Mouse (Mus musculus) neural tube, embryonic 13.5 days (tissue): ENCODE data around the gene Zfp944. TPM values are rescaled to one million over a fixed set of nuclear protein-coding genes. Genes with fewer than 3 reads are reported as not detected.
"Not testable (repeated sequence)": the region's sequence is repeated elsewhere in the genome, so short reads cannot be mapped to it uniquely, and the experiment has no call there.

Experiments used
- ATAC-seq: fragments of 200-750 bp; cut with Nextera tagmentation; 2 replicates; pipeline ENCODE4 v1.8.0; 2017; ENCODE audit warnings: low read depth, mild to moderate bottlenecking, moderate TSS enrichment, moderate library complexity
- H3K27ac ChIP-seq: fragments of 300-500 bp; sonication (generic); replicated peaks from 2 replicates; pipeline ENCODE4 v1.5.1; 2015; ENCODE audit warnings: moderate library complexity, mild to moderate bottlenecking, inconsistent platforms
- H3K27me3 ChIP-seq: fragments of 300-500 bp; sonication (generic); 2 replicates; pipeline ENCODE4 v1.6.1; 2015; ENCODE audit warnings: mild to moderate bottlenecking, inconsistent platforms
- H3K36me3 ChIP-seq: fragments of 300-500 bp; sonication (generic); 2 replicates; pipeline ENCODE4 v1.6.1; 2015; ENCODE audit warnings: mild to moderate bottlenecking, inconsistent platforms
- H3K4me1 ChIP-seq: fragments of 300-500 bp; sonication (generic); replicated peaks from 2 replicates; pipeline ENCODE4 v1.6.1; 2015; ENCODE audit warnings: inconsistent platforms
- H3K4me2 ChIP-seq: fragments of 300-500 bp; sonication (generic); 2 replicates; pipeline ENCODE4 v1.6.1; 2015; ENCODE audit warnings: inconsistent platforms, mild to moderate bottlenecking, moderate library complexity
- H3K4me3 ChIP-seq: fragments of 300-500 bp; sonication (generic); 2 replicates; pipeline ENCODE4 v1.5.1; 2015; ENCODE audit warnings: mild to moderate bottlenecking, inconsistent platforms
- H3K9ac ChIP-seq: fragments of 300-500 bp; sonication (generic); 2 replicates; pipeline ENCODE4 v1.6.1; 2015; ENCODE audit warnings: moderate library complexity, mild to moderate bottlenecking, inconsistent platforms
- H3K9me3 ChIP-seq: fragments of 300-500 bp; sonication (generic); 2 replicates; pipeline ENCODE4 v1.6.1; 2016; ENCODE audit warnings: inconsistent platforms
- WGBS: fragments of 180-500 bp; shearing (Covaris S2); methylation state at CpG from one replicate; pipeline ENCODE4 v1.1.7; 2015; 5-methylcytosine and 5-hydroxymethylcytosine counted together
- polyA plus RNA-seq: library from polyadenylated mRNA; unstranded; fragments of >200 nt; fragmentation: Nextera tagmentation; extraction: Ambion mirVana; gene quantifications from 2 replicates; pipeline ENCODE4 v1.2.1, GENCODE M21; 2015

Gene Zfp944
- polyA plus RNA-seq = 14.2 TPM in 2 replicates

- Histone ChIP-seq H3K36me3 (peaks cover 26% of the 10 kb centered on the region), H3K9ac (peak within 1 kb of the TSS; percentile 78), H3K4me3 (peak within 1 kb of the TSS; percentile 56), H3K27ac (peak within 1 kb of the TSS; percentile 82), H3K4me2 (peak within 1 kb of the TSS; percentile 63), H3K4me1 (peaks cover 20% of the 10 kb centered on the region)
- H3K9me3 ChIP-seq, H3K27me3 ChIP-seq: not testable (repeated sequence)
- under 1% methylated on average over 31 of the region's 43 CpGs for WGBS
- peak; percentile 97 for ATAC-seq
Measured at GRCm38 (mm10) chr17:22361101-22361781, at the start of gene Zfp944, which contains the start of gene Zfp758. Gene Zfp944 (minus strand): TSS chr17:22361400. Gene Zfp758 (plus strand): TSS chr17:22361453.

GRCm38 (mm10) chr17:22410756-22411155, 49.6 kb upstream of the Zfp944 start:
- no peak overlapping the region for H3K4me3 ChIP-seq
- no peaks in the 10 kb centered on the region for H3K36me3 ChIP-seq
- no peaks in the 10 kb centered on the region for H3K27me3 ChIP-seq
- no peak overlapping the region for H3K9ac ChIP-seq
- H3K4me2 ChIP-seq = no peak overlapping the region
- WGBS = 82% methylated on average over 2 of the region's 2 CpGs
- H3K9me3 ChIP-seq = no peaks in the 10 kb centered on the region
- no peak for ATAC-seq
- no peaks in the 10 kb centered on the region for H3K4me1 ChIP-seq
- no peak overlapping the region for H3K27ac ChIP-seq

DNA sequence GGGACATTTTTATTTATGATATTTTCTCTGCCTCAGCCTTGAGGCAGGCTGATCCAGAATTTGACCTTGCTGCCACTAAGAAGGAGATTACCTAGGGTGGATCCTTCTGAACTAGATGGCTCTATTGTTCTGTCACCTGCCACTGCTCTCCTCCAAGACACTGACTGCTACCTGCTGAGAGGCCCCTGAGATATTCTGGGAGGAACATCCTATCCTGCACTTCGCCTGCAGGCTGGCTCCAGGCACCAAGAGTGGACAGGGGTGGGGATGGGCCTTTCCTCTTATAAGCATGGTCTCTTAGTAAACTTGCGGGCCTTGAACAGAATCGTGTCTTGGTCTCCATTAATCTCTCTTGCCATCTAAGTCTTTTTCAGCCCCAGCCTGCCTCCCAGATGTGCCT, 2.7 kb upstream of the Zfp944 start:
- H3K4me3 ChIP-seq = no peak overlapping the region
- H3K9me3 ChIP-seq = peaks cover 18% of the 10 kb centered on the region
- H3K27me3 ChIP-seq = no peaks in the 10 kb centered on the region
- peaks cover 20% of the 10 kb centered on the region for H3K4me1 ChIP-seq
- no peak overlapping the region for H3K27ac ChIP-seq
- H3K36me3 ChIP-seq = peaks cover 21% of the 10 kb centered on the region
- ATAC-seq = no peak
- no peak overlapping the region for H3K4me2 ChIP-seq
- no peak overlapping the region for H3K9ac ChIP-seq
- 95% methylated on average over 3 of the region's 3 CpGs for WGBS

DNA sequence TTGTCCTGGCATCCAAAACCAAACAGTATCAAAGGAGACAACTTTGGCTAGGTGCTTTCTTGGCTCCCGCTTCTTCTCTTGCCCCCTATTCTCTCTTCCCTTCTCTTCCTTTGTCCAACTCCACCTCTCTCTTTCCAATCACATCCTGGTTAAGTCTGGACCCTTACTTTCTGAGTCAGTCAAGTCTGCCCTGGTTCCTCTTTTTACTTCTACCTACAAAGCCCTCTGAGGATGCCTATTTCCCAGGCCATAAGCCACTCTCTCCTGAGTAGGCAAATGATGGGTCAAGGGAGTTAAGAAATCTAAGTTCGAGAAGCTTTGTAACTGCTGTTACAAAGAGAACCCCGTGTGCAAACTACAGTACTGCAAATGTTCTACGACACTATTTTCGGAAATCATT, 628 bp downstream of the Zfp944 start:
- 0 out of 2 replicates have a peak, but pooled peaks cover 8% of the 10 kb centered on the region for H3K9me3 ChIP-seq
- no peaks in the 10 kb centered on the region for H3K27me3 ChIP-seq
- H3K9ac ChIP-seq = peak overlapping the region; percentile 70
- peaks cover 20% of the 10 kb centered on the region for H3K4me1 ChIP-seq
- 32% methylated on average over 5 of the region's 5 CpGs for WGBS
- peak overlapping the region; percentile 56 for H3K4me3 ChIP-seq
- no peak overlapping the region for H3K27ac ChIP-seq
- ATAC-seq = no peak
- peaks cover 30% of the 10 kb centered on the region for H3K36me3 ChIP-seq
- peak overlapping the region; percentile 63 for H3K4me2 ChIP-seq

DNA sequence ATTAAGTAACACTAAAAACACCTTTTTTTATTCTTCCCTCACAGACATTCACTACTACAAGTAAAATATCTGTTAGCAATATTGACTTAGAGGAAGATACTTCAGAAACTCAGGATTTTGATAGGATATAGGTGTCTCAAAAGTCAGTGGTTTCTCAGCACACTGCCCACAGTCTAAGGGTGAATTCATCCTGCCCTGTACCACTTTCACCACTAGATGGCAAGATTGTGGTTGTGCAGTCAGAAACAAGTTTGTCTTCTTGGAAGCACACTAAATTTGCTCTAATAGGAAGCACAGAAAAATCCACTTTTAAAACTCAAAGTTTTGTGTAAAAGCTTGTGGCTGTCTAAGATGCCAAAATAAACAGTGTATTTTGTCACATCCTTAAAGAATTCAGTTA, 8.4 kb downstream of the Zfp944 start:
- Histone ChIP-seq H3K4me1 (no peaks in the 10 kb centered on the region), H3K9ac (no peak overlapping the region), H3K9me3 (no peaks in the 10 kb centered on the region), H3K27ac (no peak overlapping the region), H3K36me3 (peaks cover 42% of the 10 kb centered on the region), H3K4me2 (no peak overlapping the region), H3K4me3 (no peak overlapping the region), H3K27me3 (no peaks in the 10 kb centered on the region)
- ATAC-seq = no peak

DNA sequence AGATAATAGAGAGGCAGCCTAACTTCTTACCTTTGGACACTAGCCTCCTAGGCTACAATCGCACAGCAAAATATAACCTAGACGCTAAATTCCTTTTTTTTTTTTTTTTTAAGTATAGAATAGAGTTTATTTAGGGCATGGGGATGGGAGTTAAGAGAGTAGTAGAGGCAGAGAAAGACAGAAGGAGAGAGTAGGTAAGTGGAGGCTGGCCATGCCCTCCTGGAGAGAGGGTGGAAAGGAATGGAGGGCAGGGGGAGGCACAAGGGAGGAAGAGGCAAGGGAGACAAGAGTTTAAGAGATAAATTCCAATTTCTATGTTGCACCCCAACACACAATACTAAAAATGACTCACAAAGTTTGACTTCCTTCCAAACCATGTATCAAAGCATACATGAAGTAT, 46.0 kb downstream of the Zfp944 start:
- Histone ChIP-seq H3K9ac (peak overlapping the region; percentile 75), H3K27ac (0 out of 2 replicates have a peak overlapping the region, but pooled peaks have one; percentile 52), H3K4me2 (peak overlapping the region; percentile 58), H3K4me3 (peak overlapping the region; percentile 61)
- ATAC-seq = 0 out of 2 replicates have a peak, but pooled peaks have one; percentile 17
- not testable (repeated sequence) for H3K4me1 ChIP-seq, H3K36me3 ChIP-seq, H3K27me3 ChIP-seq, H3K9me3 ChIP-seq
- WGBS = 22% methylated on average over 2 of the region's 2 CpGs

- ATAC-seq = peak; percentile 99
- not testable (repeated sequence) for H3K27me3 ChIP-seq, H3K9me3 ChIP-seq, H3K4me1 ChIP-seq, H3K36me3 ChIP-seq
- Histone ChIP-seq H3K4me3 (peak within 1 kb of the TSS; percentile 61), H3K27ac (peak within 1 kb of the TSS; percentile 75), H3K4me2 (peak within 1 kb of the TSS; percentile 58), H3K9ac (peak within 1 kb of the TSS; percentile 75)
- 0% methylated on average over 20 of the region's 20 CpGs for WGBS
Measured at GRCm38 (mm10) chr17:22314730-22315226, 46.4 kb downstream of the Zfp944 start, which contains the start of gene CT030661.1. Gene CT030661.1 (minus strand): TSS chr17:22314837.

DNA sequence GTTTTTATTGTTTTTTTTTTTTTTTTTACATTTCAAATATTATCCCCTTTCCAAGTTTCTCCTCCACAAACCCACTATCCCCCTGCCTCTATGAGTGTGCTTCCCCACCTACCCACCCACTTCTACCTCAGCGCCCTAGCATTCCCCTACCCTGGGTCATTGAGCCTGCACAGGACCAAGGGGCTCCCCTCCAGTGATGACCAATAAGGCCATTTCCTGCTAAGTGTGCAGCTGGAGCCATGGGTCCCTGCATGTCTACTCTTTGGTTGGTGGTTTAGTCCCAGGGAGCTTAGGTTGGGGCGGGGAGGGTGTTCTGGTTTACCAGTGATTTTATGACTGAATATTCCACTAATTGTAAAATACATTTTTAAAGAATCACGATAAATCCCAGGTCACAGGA, 47.0 kb downstream of the Zfp944 start:
- H3K4me3 ChIP-seq = peak overlapping the region; percentile 61
- 1% methylated on average over 3 of the region's 3 CpGs for WGBS
- H3K9me3 ChIP-seq, H3K36me3 ChIP-seq, H3K4me1 ChIP-seq, H3K27me3 ChIP-seq: not testable (repeated sequence)
- peak overlapping the region; percentile 75 for H3K9ac ChIP-seq
- peak; percentile 90 for ATAC-seq
- peak overlapping the region; percentile 58 for H3K4me2 ChIP-seq
- H3K27ac ChIP-seq = peak overlapping the region; percentile 75; the same call in 1 of the 2 replicates

Other genes starting within 250 kb of the Zfp944 start
- 1.1 and 1.2 TPM in 2 replicates for gene Zfp947, start 195.2 kb downstream of the Zfp944 start, polyA plus RNA-seq
- 3.8 and 4.5 TPM in 2 replicates for gene Zfp994, start 135.8 kb downstream of the Zfp944 start, polyA plus RNA-seq
- gene CT030661.1, start 46.6 kb downstream of the Zfp944 start, polyA plus RNA-seq = 10.9 and 11.8 TPM in 2 replicates
- gene Zfp758, start 53 bp upstream of the Zfp944 start, polyA plus RNA-seq = 8.3 and 8.4 TPM in 2 replicates
- 36.8 and 40.1 TPM in 2 replicates for gene Zfp946, start 62.8 kb upstream of the Zfp944 start, polyA plus RNA-seq
- not detected in 2 replicates for gene Vmn2r111, start 212.1 kb upstream of the Zfp944 start, polyA plus RNA-seq
- gene Vmn2r112, start 239.6 kb upstream of the Zfp944 start, polyA plus RNA-seq = not detected in 2 replicates